Comparison of ENCODE assay signal across 10 mouse cellular contexts in the genomic region with DNA sequence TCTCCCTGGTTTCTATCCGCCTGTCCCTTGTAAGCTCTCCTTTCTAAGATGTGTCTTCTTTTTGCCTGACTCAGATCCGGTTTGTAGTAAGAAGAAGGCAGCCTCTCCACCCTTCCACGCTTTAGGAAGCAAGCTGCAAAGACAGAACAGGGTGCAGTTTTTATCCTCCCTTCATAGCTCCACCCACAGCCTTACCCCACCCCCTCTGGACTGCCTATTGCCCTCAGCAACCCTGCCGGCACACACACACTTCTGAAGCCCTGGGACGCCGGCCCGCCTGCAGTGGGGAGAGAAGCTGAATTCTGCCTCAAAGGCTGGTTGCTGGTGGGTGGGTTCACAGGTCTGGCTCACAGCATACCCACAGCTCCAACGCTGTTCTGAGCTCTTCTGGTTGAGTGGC. TPM values are rescaled to one million over a fixed set of nuclear protein-coding genes. Genes with fewer than 3 reads are reported as not detected.
DNase-seq lines count a peak whose midpoint lies in the region; ATAC-seq and TF ChIP-seq lines count a peak whose summit lies in the region.
"Had no signal": no experiment of that assay in that cellular context is flagged by ENCODE, and none has a peak within 500 bp of the region (broad histone marks: within the 10 kb centered on the region; RNA-seq: fewer than 3 reads in every experiment).

No protein-coding gene starts in this region.

- H3K9me3 ChIP-seq in intestine, embryonic 14.5 days (ENCODE audit: control insufficient read depth, low read length), result no peaks in the 10 kb centered on the region
- no peaks in the 10 kb centered on the region for H3K9me3 ChIP-seq in intestine, embryonic 16.5 days (ENCODE audit: control insufficient read depth, low read length)
- H3K9me3 ChIP-seq in midbrain, embryonic 16.5 days (replicated peaks; ENCODE audit: control insufficient read depth, low read length, poor library complexity, severe bottlenecking), result no peaks in the 10 kb centered on the region
- H3K9me3 ChIP-seq: embryonic facial prominence, embryonic 15.5 days had no signal

- TF ChIP-seq POLR2A in brain, embryonic 14.5 days (IDR thresholded peaks at IDR 0.05; ENCODE audit: borderline replicate concordance, extremely low read depth, insufficient read depth, insufficient read length, poor library complexity, severe bottlenecking), result no peak

- peaks cover 61% of the 10 kb centered on the region for H3K27me3 ChIP-seq in intestine, embryonic 14.5 days (replicated peaks; ENCODE audit: control insufficient read depth, insufficient read depth, low read length)
- H3K27me3 ChIP-seq in intestine, embryonic 16.5 days (replicated peaks; ENCODE audit: control insufficient read depth, insufficient read depth, low read length), result peaks cover 27% of the 10 kb centered on the region
- H3K27me3 ChIP-seq in midbrain, embryonic 16.5 days (ENCODE audit: control insufficient read depth, insufficient read depth, low read depth, low read length), result peaks cover 24% of the 10 kb centered on the region

- H3K4me1 ChIP-seq in intestine, embryonic 14.5 days (replicated peaks; ENCODE audit: control insufficient read depth, insufficient read depth, low read length), result 0 out of 2 replicates have a peak, but pooled peaks cover 3% of the 10 kb centered on the region
- H3K4me1 ChIP-seq in intestine, embryonic 16.5 days (ENCODE audit: control insufficient read depth, insufficient read depth, low read length), result no peaks in the 10 kb centered on the region; the same call in 1 of the 2 replicates
- H3K4me1 ChIP-seq in midbrain, embryonic 16.5 days (ENCODE audit: control insufficient read depth, insufficient read depth, low read length), result peaks cover 18% of the 10 kb centered on the region

- 2% methylated on average over 8 of the region's 8 CpGs for WGBS in intestine, embryonic 14.5 days
- WGBS in intestine, embryonic 16.5 days, result 3% methylated on average over 8 of the region's 8 CpGs
- WGBS in midbrain, embryonic 16.5 days, result 3% methylated on average over 8 of the region's 8 CpGs

- no peak for DNase-seq in intestine, embryonic 14.5 days (ENCODE audit: low spot score)
- peak; percentile 72 for DNase-seq in right cerebral cortex, adult 18-20 months
- no peak for DNase-seq in right cerebral cortex, postnatal 4 days
- peak; percentile 8 for DNase-seq in brain, embryonic 14.5 days (ENCODE audit: low read depth)
- DNase-seq in cerebellum, adult 8-10 months, result no peak

- 0 out of 2 replicates have a peak, but pooled peaks have one; percentile 12 for ATAC-seq in intestine, embryonic 14.5 days (replicated peaks; ENCODE audit: low FRiP score, low TSS enrichment, low read depth)
- ATAC-seq in intestine, embryonic 16.5 days, result no peak
- peak; percentile 25; the same call in 1 of the 2 replicates for ATAC-seq in midbrain, embryonic 16.5 days
- ATAC-seq in inflammation-experienced regulatory T-cells, adult 6 months, result no peak

- no peak overlapping the region for H3K4me3 ChIP-seq in intestine, embryonic 14.5 days (ENCODE audit: low read depth, low read length)
- H3K4me3 ChIP-seq in intestine, embryonic 16.5 days (ENCODE audit: low read length), result no peak overlapping the region
- H3K4me3 ChIP-seq in midbrain, embryonic 16.5 days (ENCODE audit: low read depth, low read length), result no peak overlapping the region
- H3K4me3 ChIP-seq: embryonic facial prominence, embryonic 15.5 days had no signal

- no peak for TF ChIP-seq CTCF in brain, embryonic 14.5 days (IDR thresholded peaks at IDR 0.05; ENCODE audit: borderline replicate concordance, extremely low read depth, insufficient read depth, insufficient read length)

- no peak overlapping the region for H3K27ac ChIP-seq in intestine, embryonic 14.5 days (ENCODE audit: low read depth)
- H3K27ac ChIP-seq in intestine, embryonic 16.5 days (ENCODE audit: low read length), result no peak overlapping the region
- H3K27ac ChIP-seq in midbrain, embryonic 16.5 days (ENCODE audit: low read length), result no peak overlapping the region
- H3K27ac ChIP-seq: embryonic facial prominence, embryonic 15.5 days had no signal

- no peak overlapping the region for H3K9ac ChIP-seq in intestine, embryonic 14.5 days (ENCODE audit: low read length)
- no peak overlapping the region for H3K9ac ChIP-seq in intestine, embryonic 16.5 days (ENCODE audit: low read depth, low read length)
- no peak overlapping the region for H3K9ac ChIP-seq in midbrain, embryonic 16.5 days (ENCODE audit: low read depth, low read length)
- H3K9ac ChIP-seq: embryonic facial prominence, embryonic 15.5 days had no signal

- no peaks in the 10 kb centered on the region for H3K36me3 ChIP-seq in intestine, embryonic 14.5 days (ENCODE audit: control insufficient read depth, insufficient read depth, low read length)
- no peaks in the 10 kb centered on the region for H3K36me3 ChIP-seq in intestine, embryonic 16.5 days (ENCODE audit: control insufficient read depth, insufficient read depth, low read length)
- no peaks in the 10 kb centered on the region for H3K36me3 ChIP-seq in midbrain, embryonic 16.5 days (ENCODE audit: control insufficient read depth, insufficient read depth, low read length)
- H3K36me3 ChIP-seq: embryonic facial prominence, embryonic 15.5 days had no signal

- no peak overlapping the region for H3K4me2 ChIP-seq in intestine, embryonic 14.5 days (ENCODE audit: low read length)
- H3K4me2 ChIP-seq in intestine, embryonic 16.5 days (ENCODE audit: low read depth, low read length), result no peak overlapping the region
- no peak overlapping the region for H3K4me2 ChIP-seq in midbrain, embryonic 16.5 days (ENCODE audit: low read length)
- H3K4me2 ChIP-seq: embryonic facial prominence, embryonic 15.5 days had no signal

RNA-seq across cellular contexts. Expression of gene Nefh, which starts 6.1 kb away (rescaled TPM):
- 1.1 and 1.2 TPM in 2 replicates for polyA plus RNA-seq in intestine, embryonic 14.5 days (2014; fragmentation: Nextera tagmentation; extraction: Ambion mirVana)
- polyA plus RNA-seq in intestine, embryonic 16.5 days (2015; fragmentation: Nextera tagmentation; extraction: Ambion mirVana), result 0.55 and 0.61 TPM in 2 replicates
- polyA plus RNA-seq in brain, embryonic 14.5 days (2012; rRNA removed), result 1.5 and 4.9 TPM in 2 replicates
- 3.7 and 4.3 TPM in 2 replicates for polyA plus RNA-seq in midbrain, embryonic 16.5 days (2015; fragmentation: Nextera tagmentation; extraction: Ambion mirVana)
- polyA plus RNA-seq in inflammation-experienced regulatory T-cells, adult 6 months (2017; shearing (Covaris generic)), result 1 to 10 TPM; 6.4 to 7.0 (median 6.4) TPM
- polyA plus RNA-seq: liver, adult 2 months had no signal

RNA-seq across cellular contexts. Expression of gene Ap1b1, which starts 32.7 kb away (rescaled TPM):
- 56.0 and 58.9 TPM in 2 replicates for polyA plus RNA-seq in intestine, embryonic 14.5 days (2014; fragmentation: Nextera tagmentation; extraction: Ambion mirVana)
- 81.2 and 85.4 TPM in 2 replicates for polyA plus RNA-seq in intestine, embryonic 16.5 days (2015; fragmentation: Nextera tagmentation; extraction: Ambion mirVana)
- 110 and 115 TPM in 2 replicates for polyA plus RNA-seq in brain, embryonic 14.5 days (2012; rRNA removed)
- polyA plus RNA-seq in midbrain, embryonic 16.5 days (2015; fragmentation: Nextera tagmentation; extraction: Ambion mirVana), result 104 and 108 TPM in 2 replicates
- 10 to 100 TPM; 48.9 to 55.5 (median 50.0) TPM for polyA plus RNA-seq in inflammation-experienced regulatory T-cells, adult 6 months (2017; shearing (Covaris generic))

RNA-seq across cellular contexts. Expression of gene Thoc5, which starts 58.8 kb away (rescaled TPM):
- 38.4 and 41.6 TPM in 2 replicates for polyA plus RNA-seq in intestine, embryonic 14.5 days (2014; fragmentation: Nextera tagmentation; extraction: Ambion mirVana)
- 30.3 and 32.7 TPM in 2 replicates for polyA plus RNA-seq in intestine, embryonic 16.5 days (2015; fragmentation: Nextera tagmentation; extraction: Ambion mirVana)
- 75.1 and 84.7 TPM in 2 replicates for polyA plus RNA-seq in brain, embryonic 14.5 days (2012; rRNA removed)
- 57.9 and 64.1 TPM in 2 replicates for polyA plus RNA-seq in midbrain, embryonic 16.5 days (2015; fragmentation: Nextera tagmentation; extraction: Ambion mirVana)
- polyA plus RNA-seq in inflammation-experienced regulatory T-cells, adult 6 months (2017; shearing (Covaris generic)), result 10 to 100 TPM; 32.7 to 43.7 (median 36.2) TPM

Comparison
In these comparisons a context has a peak if more than half of its experiments do, and no peak if none do; other contexts are left out.
1. ATAC-seq: peak in intestine, embryonic 14.5 days (single experiment) and midbrain, embryonic 16.5 days (single experiment); none in intestine, embryonic 16.5 days (single experiment) and inflammation-experienced regulatory T-cells, adult 6 months (single experiment).
2. DNase-seq: peak in right cerebral cortex, adult 18-20 months (single experiment) and brain, embryonic 14.5 days (single experiment); none in intestine, embryonic 14.5 days (single experiment), right cerebral cortex, postnatal 4 days (single experiment) and cerebellum, adult 8-10 months (single experiment).